Mouse (Mus musculus): ENCODE data around the gene Stat4. TPM values are rescaled to one million over a fixed set of nuclear protein-coding genes. Genes with fewer than 3 reads are reported as not detected.

Stat4 gene
- total RNA-seq, 2 experiments from 2014 or later: 3.6 to 3.7 TPM

- peak; percentile 16 to 35 for DNase-seq (ENCODE audit: low spot score in 2 of 2)
Measured at GRCm38 (mm10) chr1:52098618-52099232, 111.8 kb downstream of the Stat4 start.

- DNase-seq (ENCODE audit: low spot score in 2 of 2): no peak
Measured at GRCm38 (mm10) chr1:52100496-52100895, 113.5 kb downstream of the Stat4 start.

GRCm38 (mm10) chr1:52102795-52103194, 115.8 kb downstream of the Stat4 start:
- DNase-seq (ENCODE audit: low spot score in 2 of 2): no peak

GRCm38 (mm10) chr1:52107206-52107605, 120.3 kb downstream of the Stat4 start:
- DNase-seq (ENCODE audit: low spot score in 2 of 2): no peak

- no peak for DNase-seq (ENCODE audit: low spot score in 2 of 2)
Measured at GRCm38 (mm10) chr1:52111217-52111616, 124.3 kb downstream of the Stat4 start.

- DNase-seq (ENCODE audit: low spot score in 2 of 2): no peak
Measured at GRCm38 (mm10) chr1:52112301-52112700, 125.4 kb downstream of the Stat4 start.

GRCm38 (mm10) chr1:52113067-52113665, 126.2 kb downstream of the Stat4 start:
- DNase-seq (ENCODE audit: low spot score in 2 of 2): no peak

GRCm38 (mm10) chr1:52113666-52114069, 126.7 kb downstream of the Stat4 start:
- DNase-seq (ENCODE audit: low spot score in 2 of 2): peak; percentile 98 to 99

GRCm38 (mm10) chr1:52116441-52116840, 129.5 kb downstream of the Stat4 start:
- DNase-seq (ENCODE audit: low spot score in 2 of 2): no peak

GRCm38 (mm10) chr1:52117777-52118176, 130.8 kb downstream of the Stat4 start:
- no peak for DNase-seq (ENCODE audit: low spot score in 2 of 2)

- DNase-seq (ENCODE audit: low spot score in 2 of 2): peak; percentile 69 to 81
Measured at GRCm38 (mm10) chr1:52118860-52119591, 132.1 kb downstream of the Stat4 start, which contains the start of gene Stat1. Gene Stat1 (plus strand): TSS chr1:52119440.

- peak in 1 of 2 experiments; percentile 39 for DNase-seq (ENCODE audit: low spot score in 2 of 2)
Measured at GRCm38 (mm10) chr1:52119691-52120090, 132.7 kb downstream of the Stat4 start.

- no peak for DNase-seq (ENCODE audit: low spot score in 2 of 2)
Measured at GRCm38 (mm10) chr1:52120191-52120590, 133.2 kb downstream of the Stat4 start.

- DNase-seq (ENCODE audit: low spot score in 2 of 2): no peak
Measured at GRCm38 (mm10) chr1:52121052-52121451, 134.1 kb downstream of the Stat4 start.

- DNase-seq (ENCODE audit: low spot score in 2 of 2): no peak
Measured at GRCm38 (mm10) chr1:52124818-52125217, 137.9 kb downstream of the Stat4 start.

GRCm38 (mm10) chr1:52127350-52127749, 140.4 kb downstream of the Stat4 start:
- no peak for DNase-seq (ENCODE audit: low spot score in 2 of 2)

- DNase-seq (ENCODE audit: low spot score in 2 of 2): no peak
Measured at GRCm38 (mm10) chr1:52129794-52130193, 142.8 kb downstream of the Stat4 start.

GRCm38 (mm10) chr1:52131787-52132377, 144.9 kb downstream of the Stat4 start:
- no peak for DNase-seq (ENCODE audit: low spot score in 2 of 2)

GRCm38 (mm10) chr1:52133254-52133653, 146.3 kb downstream of the Stat4 start:
- no peak for DNase-seq (ENCODE audit: low spot score in 2 of 2)

GRCm38 (mm10) chr1:52137292-52137691, 150.3 kb downstream of the Stat4 start:
- no peak for DNase-seq (ENCODE audit: low spot score in 2 of 2)

- DNase-seq (ENCODE audit: low spot score in 2 of 2): peak in 1 of 2 experiments; percentile 48
Measured at GRCm38 (mm10) chr1:52140534-52140933, 153.6 kb downstream of the Stat4 start.

- DNase-seq (ENCODE audit: low spot score in 2 of 2): no peak
Measured at GRCm38 (mm10) chr1:52141482-52141881, 154.5 kb downstream of the Stat4 start.

Measured in left cerebral cortex, adult 18-20 months (tissue).